Mouse (Mus musculus) CD4-positive helper T cell, adult 2 months (primary cell): Measurements from ENCODE around the gene Zc2hc1b.

Experiments used
- DNase-seq: peaks from one replicate; pipeline ENCODE4 v3.0.0-alpha.2; 2012; ENCODE audit warnings: low read depth, missing footprints, low spot score

The Zc2hc1b gene

GRCm38 (mm10) chr10:13177973-13178624 is at the start of gene Zc2hc1b:
TSS of gene Zc2hc1b (minus strand) at chr10:13178023.
- no peak for DNase-seq

- no peak for DNase-seq
Measured at GRCm38 (mm10) chr10:13225377-13226063, 47.7 kb upstream of the Zc2hc1b start.

GRCm38 (mm10) chr10:13222135-13222534 is 44.3 kb upstream of the Zc2hc1b start:
- DNase-seq, result no peak

- DNase-seq, result no peak
Measured at GRCm38 (mm10) chr10:13220061-13220460, 42.2 kb upstream of the Zc2hc1b start.

GRCm38 (mm10) chr10:13213956-13214355 is 36.1 kb upstream of the Zc2hc1b start:
- DNase-seq, result no peak

- no peak for DNase-seq
Measured at GRCm38 (mm10) chr10:13212829-13213228, 35.0 kb upstream of the Zc2hc1b start.

GRCm38 (mm10) chr10:13212326-13212725 is 34.5 kb upstream of the Zc2hc1b start:
- no peak for DNase-seq

- DNase-seq, result no peak
Measured at GRCm38 (mm10) chr10:13209930-13210637, 32.3 kb upstream of the Zc2hc1b start.

- no peak for DNase-seq
Measured at GRCm38 (mm10) chr10:13209506-13209905, 31.7 kb upstream of the Zc2hc1b start.

GRCm38 (mm10) chr10:13209061-13209460 is 31.2 kb upstream of the Zc2hc1b start:
- DNase-seq, result no peak

GRCm38 (mm10) chr10:13201741-13202293 is 24.0 kb upstream of the Zc2hc1b start:
- DNase-seq, result no peak

GRCm38 (mm10) chr10:13200862-13201261 is 23.0 kb upstream of the Zc2hc1b start:
- no peak for DNase-seq

- no peak for DNase-seq
Measured at GRCm38 (mm10) chr10:13199234-13199633, 21.4 kb upstream of the Zc2hc1b start.

- DNase-seq, result no peak
Measured at GRCm38 (mm10) chr10:13196872-13197507, 19.2 kb upstream of the Zc2hc1b start.

GRCm38 (mm10) chr10:13193496-13193895 is 15.7 kb upstream of the Zc2hc1b start:
- DNase-seq, result peak; percentile 11

GRCm38 (mm10) chr10:13192731-13193351 is 15.0 kb upstream of the Zc2hc1b start, which contains the start of gene Ltv1:
TSS of gene Ltv1 (minus strand) at chr10:13193168.
- peak; percentile 96 for DNase-seq

GRCm38 (mm10) chr10:13189881-13190280 is 12.1 kb upstream of the Zc2hc1b start:
- no peak for DNase-seq

GRCm38 (mm10) chr10:13186754-13187153 is 8.9 kb upstream of the Zc2hc1b start:
- DNase-seq, result no peak

GRCm38 (mm10) chr10:13184170-13184766 is 6.4 kb upstream of the Zc2hc1b start:
- DNase-seq, result no peak

GRCm38 (mm10) chr10:13180211-13180610 is 2.4 kb upstream of the Zc2hc1b start:
- no peak for DNase-seq

- DNase-seq, result no peak
Measured at GRCm38 (mm10) chr10:13175866-13176265, 2.0 kb downstream of the Zc2hc1b start.
